Mouse (Mus musculus) testis, adult 2 months (tissue): ENCODE results near the gene Atp6v1fnb. TPM values are rescaled to one million over a fixed set of nuclear protein-coding genes. Genes with fewer than 3 reads are reported as not detected.

Source experiments
- H3K27ac ChIP-seq: fragments of 200-500 bp; 2 replicates; pipeline ENCODE4 v1.5.1; 2012; ENCODE audit warnings: low read depth, low read length; ENCODE audit not compliant: control insufficient read depth, insufficient read depth
- H3K27me3 ChIP-seq: fragments of 200-500 bp; 2 replicates; pipeline ENCODE4 v1.6.1; 2012; ENCODE audit warnings: mild to moderate bottlenecking, low read length, moderate library complexity; ENCODE audit not compliant: control insufficient read depth, insufficient read depth
- H3K36me3 ChIP-seq: fragments of 200-500 bp; 2 replicates; pipeline ENCODE4 v1.6.1; 2012; ENCODE audit warnings: mild to moderate bottlenecking, low read length; ENCODE audit not compliant: control insufficient read depth, insufficient read depth
- H3K4me1 ChIP-seq: fragments of 200-500 bp; 2 replicates; pipeline ENCODE4 v1.6.1; 2012; ENCODE audit warnings: low read length; ENCODE audit not compliant: control insufficient read depth, insufficient read depth
- H3K4me3 ChIP-seq: fragments of 200-500 bp; 2 replicates; pipeline ENCODE4 v1.5.1; 2012; ENCODE audit warnings: low read depth, mild to moderate bottlenecking, low read length, moderate library complexity, mixed read lengths; ENCODE audit not compliant: control insufficient read depth
- CTCF ChIP-seq: fragments of 200-500 bp; IDR thresholded peaks from 2 replicates; pipeline ENCODE4 v1.5.1; 2012; ENCODE audit warnings: low read depth, mild to moderate bottlenecking, inconsistent platforms, low read length, moderate library complexity; ENCODE audit not compliant: control insufficient read depth, insufficient read depth, insufficient replicate concordance
- POLR2A ChIP-seq: fragments of 200-500 bp; IDR thresholded peaks from 2 replicates; pipeline ENCODE4 v1.6.1; 2012; ENCODE audit warnings: low read depth, mild to moderate bottlenecking, inconsistent platforms, low read length, moderate library complexity; ENCODE audit not compliant: control insufficient read depth
- polyA plus RNA-seq: library from polyadenylated mRNA; depleted of rRNA; stranded (reverse); fragments of >200 nt; gene quantifications from 2 replicates; pipeline ENCODE4 v1.2.3, GENCODE M21; 2012

Gene Atp6v1fnb
- polyA plus RNA-seq, 1 experiment, result 26.9 TPM

GRCm38 (mm10) chr6:29433038-29433803 is 38.0 kb upstream of the Atp6v1fnb start, which contains the start of gene Flnc:
TSS of gene Flnc (plus strand) at chr6:29433256.
- Histone ChIP-seq H3K4me1 (peaks cover 15% of the 10 kb centered on the region), H3K27ac (no peak within 1 kb of the TSS), H3K36me3 (no peaks in the 10 kb centered on the region), H3K27me3 (peaks cover 2% of the 10 kb centered on the region; the same call in 1 of the 2 replicates), H3K4me3 (peak within 1 kb of the TSS; percentile 74)
- TF ChIP-seq POLR2A (no peak), CTCF (no peak)

GRCm38 (mm10) chr6:29433804-29434795 is 37.1 kb upstream of the Atp6v1fnb start:
- Histone ChIP-seq H3K4me3 (peak overlapping the region; percentile 74), H3K27ac (no peak overlapping the region), H3K27me3 (peaks cover 2% of the 10 kb centered on the region; the same call in 1 of the 2 replicates), H3K4me1 (peaks cover 15% of the 10 kb centered on the region), H3K36me3 (no peaks in the 10 kb centered on the region)
- TF ChIP-seq POLR2A (no peak), CTCF (no peak)

GRCm38 (mm10) chr6:29434911-29435691 is 36.1 kb upstream of the Atp6v1fnb start:
- H3K4me3 ChIP-seq, result no peak overlapping the region
- H3K27ac ChIP-seq, result no peak overlapping the region
- H3K4me1 ChIP-seq, result peaks cover 15% of the 10 kb centered on the region
- H3K27me3 ChIP-seq, result peaks cover 2% of the 10 kb centered on the region; the same call in 1 of the 2 replicates
- H3K36me3 ChIP-seq, result no peaks in the 10 kb centered on the region
- no peak for TF ChIP-seq CTCF
- no peak for TF ChIP-seq POLR2A

- TF ChIP-seq CTCF (no peak), POLR2A (no peak)
- no peak overlapping the region for H3K4me3 ChIP-seq
- H3K36me3 ChIP-seq, result no peaks in the 10 kb centered on the region
- peaks cover 2% of the 10 kb centered on the region; the same call in 1 of the 2 replicates for H3K27me3 ChIP-seq
- H3K27ac ChIP-seq, result no peak overlapping the region
- peaks cover 15% of the 10 kb centered on the region for H3K4me1 ChIP-seq
Measured at GRCm38 (mm10) chr6:29435940-29436451, 35.2 kb upstream of the Atp6v1fnb start.

- TF ChIP-seq CTCF, result no peak
- no peak for TF ChIP-seq POLR2A
- Histone ChIP-seq H3K27me3 (peaks cover 2% of the 10 kb centered on the region; the same call in 1 of the 2 replicates), H3K27ac (no peak overlapping the region), H3K36me3 (no peaks in the 10 kb centered on the region), H3K4me3 (no peak overlapping the region), H3K4me1 (peaks cover 15% of the 10 kb centered on the region)
Measured at GRCm38 (mm10) chr6:29436461-29436934, 34.7 kb upstream of the Atp6v1fnb start.

- Histone ChIP-seq H3K36me3 (no peaks in the 10 kb centered on the region), H3K4me1 (peaks cover 5% of the 10 kb centered on the region), H3K27ac (no peak overlapping the region), H3K27me3 (no peaks in the 10 kb centered on the region; the same call in 1 of the 2 replicates), H3K4me3 (no peak overlapping the region)
- TF ChIP-seq POLR2A, result no peak
Measured at GRCm38 (mm10) chr6:29439251-29439650, 32.0 kb upstream of the Atp6v1fnb start.

GRCm38 (mm10) chr6:29439789-29440188 is 31.4 kb upstream of the Atp6v1fnb start:
- Histone ChIP-seq H3K27ac (no peak overlapping the region), H3K4me3 (no peak overlapping the region), H3K36me3 (no peaks in the 10 kb centered on the region), H3K4me1 (peaks cover 3% of the 10 kb centered on the region; the same call in 1 of the 2 replicates), H3K27me3 (no peaks in the 10 kb centered on the region; the same call in 1 of the 2 replicates)
- no peak for TF ChIP-seq CTCF
- no peak for TF ChIP-seq POLR2A
